9 mouse cellular contexts compared by ENCODE assay signal in the genomic region with DNA sequence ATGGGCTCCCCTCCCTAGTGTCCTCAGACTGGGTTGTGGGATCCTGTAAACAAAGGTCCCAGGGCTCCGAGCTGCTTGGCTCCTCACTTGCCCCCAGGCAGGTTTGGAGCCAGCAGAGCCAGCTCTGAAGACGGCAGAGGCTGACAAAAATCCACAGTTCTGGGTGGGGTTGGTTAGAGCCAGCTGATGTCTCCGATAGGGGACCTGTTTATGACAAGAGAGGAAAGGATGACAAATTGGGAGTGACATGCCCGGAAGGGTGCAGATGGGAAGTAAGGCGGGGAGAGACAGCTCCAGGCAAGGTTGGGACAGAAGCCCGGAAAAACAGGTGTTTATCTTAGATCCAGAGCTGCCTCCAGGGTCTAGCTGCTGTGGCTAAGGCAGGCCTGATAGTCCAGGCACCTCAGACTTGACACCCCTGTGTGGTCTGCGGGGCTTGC. TPM values are rescaled to one million over a fixed set of nuclear protein-coding genes. Genes with fewer than 3 reads are reported as not detected.
DNase-seq lines count a peak whose midpoint lies in the region; ATAC-seq and TF ChIP-seq lines count a peak whose summit lies in the region.
"Had no signal": no experiment of that assay in that cellular context is flagged by ENCODE, and none has a peak within 500 bp of the region (broad histone marks: within the 10 kb centered on the region; RNA-seq: fewer than 3 reads in every experiment).

No protein-coding gene starts in this region.

- no peaks in the 10 kb centered on the region for H3K9me3 ChIP-seq in ES-Bruce4 (replicated peaks; ENCODE audit: control insufficient read depth, insufficient read depth, low read length, poor library complexity, severe bottlenecking)
- no peaks in the 10 kb centered on the region for H3K9me3 ChIP-seq in heart, embryonic 14.5 days (ENCODE audit: control insufficient read depth, low read length)
- H3K9me3 ChIP-seq in liver, postnatal 0 days (ENCODE audit: low read length) = no peaks in the 10 kb centered on the region
- H3K9me3 ChIP-seq: limb, embryonic 13.5 days had no signal

- TF ChIP-seq CTCF in ES-Bruce4 (IDR thresholded peaks at IDR 0.05; ENCODE audit: low read depth, low read length) = no peak
- TF ChIP-seq CTCF in liver, postnatal 0 days (IDR thresholded peaks at IDR 0.05; ENCODE audit: low read depth) = no peak

- H3K27ac ChIP-seq in ES-Bruce4 (ENCODE audit: insufficient read depth, low read length) = peak overlapping the region; percentile 34; the same call in 1 of the 2 replicates
- peak overlapping the region; percentile 46 to 48; a peak in 3 of 4 replicates for H3K27ac ChIP-seq in heart, embryonic 14.5 days (replicated peaks in 1 of 2; ENCODE audit: control insufficient read depth in 1 of 2, insufficient read depth in 1 of 2, low read depth in 2 of 2, low read length in 2 of 2)
- H3K27ac ChIP-seq in liver, postnatal 0 days (ENCODE audit: low read depth) = peak overlapping the region; percentile 88
- H3K27ac ChIP-seq: limb, embryonic 13.5 days had no signal

- no peak overlapping the region for H3K4me3 ChIP-seq in ES-Bruce4 (ENCODE audit: low read depth, low read length)
- H3K4me3 ChIP-seq in heart, embryonic 14.5 days (ENCODE audit: control insufficient read depth in 1 of 2, insufficient read depth in 1 of 2, low read depth in 1 of 2, low read length in 2 of 2) = no peak overlapping the region
- H3K4me3 ChIP-seq in liver, postnatal 0 days (ENCODE audit: low read depth, low read length) = no peak overlapping the region
- H3K4me3 ChIP-seq: limb, embryonic 13.5 days had no signal

- TF ChIP-seq POLR2A in ES-Bruce4 (IDR thresholded peaks at IDR 0.05; ENCODE audit: insufficient read depth, low read length) = no peak

- WGBS in heart, embryonic 14.5 days = 55% methylated on average over 7 of the region's 7 CpGs
- WGBS in liver, postnatal 0 days (ENCODE audit: insufficient replicate concordance) = 43% methylated on average over 7 of the region's 7 CpGs

- H3K9ac ChIP-seq in ES-Bruce4 (ENCODE audit: low read depth, poor library complexity, severe bottlenecking) = no peak overlapping the region
- H3K9ac ChIP-seq in heart, embryonic 14.5 days (ENCODE audit: low read length) = no peak overlapping the region
- peak overlapping the region; percentile 52; the same call in 1 of the 2 replicates for H3K9ac ChIP-seq in liver, postnatal 0 days (replicated peaks)
- H3K9ac ChIP-seq: limb, embryonic 13.5 days had no signal

- peaks cover 11% of the 10 kb centered on the region for H3K4me1 ChIP-seq in ES-Bruce4 (ENCODE audit: control insufficient read depth, insufficient read depth, low read length)
- H3K4me1 ChIP-seq in heart, embryonic 14.5 days (ENCODE audit: control insufficient read depth in 2 of 2, insufficient read depth in 2 of 2, low read length in 2 of 2) = peaks cover 0 to 12% of the 10 kb centered on the region in 2 experiments
- peaks cover 82% of the 10 kb centered on the region for H3K4me1 ChIP-seq in liver, postnatal 0 days (ENCODE audit: insufficient read depth)

- no peak for ATAC-seq in heart, embryonic 14.5 days (ENCODE audit: insufficient number of reproducible peaks, insufficient read depth, low FRiP score, low read depth)
- ATAC-seq in liver, postnatal 0 days = peak; percentile 80

- no peak overlapping the region for H3K4me2 ChIP-seq in heart, embryonic 14.5 days (ENCODE audit: low read length)
- peak overlapping the region; percentile 46 for H3K4me2 ChIP-seq in liver, postnatal 0 days (ENCODE audit: low read depth, low read length)
- H3K4me2 ChIP-seq: limb, embryonic 13.5 days had no signal

- H3K36me3 ChIP-seq in ES-Bruce4 (ENCODE audit: control insufficient read depth, insufficient read depth, low read length, poor library complexity, severe bottlenecking) = peaks cover 14% of the 10 kb centered on the region
- peaks cover 50% of the 10 kb centered on the region for H3K36me3 ChIP-seq in heart, embryonic 14.5 days (ENCODE audit: control insufficient read depth, insufficient read depth, low read length)
- peaks cover 33% of the 10 kb centered on the region for H3K36me3 ChIP-seq in liver, postnatal 0 days (replicated peaks; ENCODE audit: insufficient read depth, low read length)

- H3K27me3 ChIP-seq in ES-Bruce4 (ENCODE audit: control insufficient read depth, insufficient read depth, low read length, poor library complexity, severe bottlenecking) = no peaks in the 10 kb centered on the region
- no peaks in the 10 kb centered on the region for H3K27me3 ChIP-seq in heart, embryonic 14.5 days (ENCODE audit: control insufficient read depth, insufficient read depth, low read length)
- H3K27me3 ChIP-seq in liver, postnatal 0 days (ENCODE audit: insufficient read depth, low read length) = no peaks in the 10 kb centered on the region
- H3K27me3 ChIP-seq: limb, embryonic 13.5 days had no signal

- DNase-seq in cerebellum, adult 9-11 months = peak; percentile 62
- DNase-seq in cerebellum, postnatal 36 days = no peak
- peak; percentile 71 for DNase-seq in liver, postnatal 0 days
- no peak for DNase-seq in adrenal gland, postnatal 25 days
- DNase-seq in testis, postnatal 14 days (ENCODE audit: low spot score) = no peak
- DNase-seq in layer of hippocampus, adult 8-10 months (ENCODE audit: low spot score in 2 of 2) = no peak

- no peak; the same call in 1 of the 2 replicates for TF ChIP-seq EP300 in ES-Bruce4 (IDR thresholded peaks at IDR 0.05; ENCODE audit: insufficient read depth, low read depth, low read length)
- TF ChIP-seq EP300 in liver, postnatal 0 days (IDR thresholded peaks at IDR 0.05; ENCODE audit: low read depth) = peak; percentile 95

RNA-seq across cellular contexts. Expression of gene Cdc42bpg, which starts 5.8 kb away (rescaled TPM):
- 57.7 and 60.5 TPM in 2 replicates for polyA plus RNA-seq in ES-Bruce4 (2011; ENCODE audit: insufficient read depth, insufficient read length, low read depth, missing spikeins)
- 0.43 and 0.78 TPM in 2 replicates for polyA plus RNA-seq in heart, embryonic 14.5 days (2014; fragmentation: Nextera tagmentation; extraction: Ambion mirVana)
- polyA plus RNA-seq in liver, postnatal 0 days (2015; fragmentation: Nextera tagmentation; extraction: Ambion mirVana) = 0.27 and 0.35 TPM in 2 replicates
- 22.8 and 34.2 TPM in 2 replicates for total RNA-seq in adrenal gland, postnatal 25 days (2021)
- 1 to 10 TPM; 5.9 to 9.5 (median 6.5) TPM for total RNA-seq in layer of hippocampus, adult 8-10 months (2022)

RNA-seq across cellular contexts. Expression of gene Ehd1, which starts 23.9 kb away (rescaled TPM):
- 81.0 and 81.6 TPM in 2 replicates for polyA plus RNA-seq in ES-Bruce4 (2011; ENCODE audit: insufficient read depth, insufficient read length, low read depth, missing spikeins)
- polyA plus RNA-seq in heart, embryonic 14.5 days (2014; fragmentation: Nextera tagmentation; extraction: Ambion mirVana) = 51.7 and 60.0 TPM in 2 replicates
- polyA plus RNA-seq in liver, postnatal 0 days (2015; fragmentation: Nextera tagmentation; extraction: Ambion mirVana) = 36.4 and 36.9 TPM in 2 replicates
- 101 and 126 TPM in 2 replicates for total RNA-seq in adrenal gland, postnatal 25 days (2021)
- total RNA-seq in layer of hippocampus, adult 8-10 months (2022) = 10 to 100 TPM; 59.1 to 76.4 (median 70.3) TPM

RNA-seq across cellular contexts. Expression of gene Men1, which starts 34.4 kb away (rescaled TPM):
- polyA plus RNA-seq in ES-Bruce4 (2011; ENCODE audit: insufficient read depth, insufficient read length, low read depth, missing spikeins) = 34.8 and 40.5 TPM in 2 replicates
- polyA plus RNA-seq in heart, embryonic 14.5 days (2014; fragmentation: Nextera tagmentation; extraction: Ambion mirVana) = 23.3 and 24.1 TPM in 2 replicates
- polyA plus RNA-seq in liver, postnatal 0 days (2015; fragmentation: Nextera tagmentation; extraction: Ambion mirVana) = 10.0 and 11.1 TPM in 2 replicates
- 60.1 and 69.7 TPM in 2 replicates for total RNA-seq in adrenal gland, postnatal 25 days (2021)
- total RNA-seq in layer of hippocampus, adult 8-10 months (2022) = 10 to 100 TPM; 60.0 to 74.4 (median 63.5) TPM

RNA-seq across cellular contexts. Expression of gene Map4k2, which starts 40.5 kb away (rescaled TPM):
- polyA plus RNA-seq in ES-Bruce4 (2011; ENCODE audit: insufficient read depth, insufficient read length, low read depth, missing spikeins) = 10.7 and 16.9 TPM in 2 replicates
- polyA plus RNA-seq in heart, embryonic 14.5 days (2014; fragmentation: Nextera tagmentation; extraction: Ambion mirVana) = 9.0 and 13.0 TPM in 2 replicates
- polyA plus RNA-seq in liver, postnatal 0 days (2015; fragmentation: Nextera tagmentation; extraction: Ambion mirVana) = 5.6 and 5.7 TPM in 2 replicates
- total RNA-seq in adrenal gland, postnatal 25 days (2021) = 44.7 and 56.3 TPM in 2 replicates
- 100 to 1,000 TPM in 2 of 4 experiments, 10 to 100 TPM in 2; 85.0 to 114 (median 103) TPM for total RNA-seq in layer of hippocampus, adult 8-10 months (2022)

RNA-seq across cellular contexts. Expression of gene Atg2a, which starts 59.0 kb away (rescaled TPM):
- polyA plus RNA-seq in ES-Bruce4 (2011; ENCODE audit: insufficient read depth, insufficient read length, low read depth, missing spikeins) = 10.9 and 11.1 TPM in 2 replicates
- 7.1 and 7.8 TPM in 2 replicates for polyA plus RNA-seq in heart, embryonic 14.5 days (2014; fragmentation: Nextera tagmentation; extraction: Ambion mirVana)
- polyA plus RNA-seq in liver, postnatal 0 days (2015; fragmentation: Nextera tagmentation; extraction: Ambion mirVana) = 3.4 and 3.8 TPM in 2 replicates
- total RNA-seq in adrenal gland, postnatal 25 days (2021) = 33.8 and 47.0 TPM in 2 replicates
- total RNA-seq in layer of hippocampus, adult 8-10 months (2022) = 10 to 100 TPM; 34.1 to 41.8 (median 37.1) TPM

Comparison
In these comparisons a context has a peak if more than half of its experiments do, and no peak if none do; other contexts are left out.
1. DNase-seq: peak in cerebellum, adult 9-11 months (single experiment) and liver, postnatal 0 days (single experiment); none in cerebellum, postnatal 36 days (0 of 2), adrenal gland, postnatal 25 days (single experiment), testis, postnatal 14 days (single experiment) and layer of hippocampus, adult 8-10 months (0 of 2).
2. H3K27ac ChIP-seq: peak in every context shown above with its lines; median percentile 88 in liver, postnatal 0 days; 47 in heart, embryonic 14.5 days; 34 in ES-Bruce4.
3. RNA of gene Cdc42bpg, which starts 5.8 kb away (polyA plus RNA-seq): 57.7 to 60.5 TPM in ES-Bruce4; 0.43 to 0.78 TPM in heart, embryonic 14.5 days and 0.27 to 0.35 TPM in liver, postnatal 0 days; every median in the first group is over 10 times any median in the second.